Mouse (Mus musculus) gastrocnemius, postnatal 36 days (tissue): ENCODE results near the gene Ino80d. TPM values are rescaled to one million over a fixed set of nuclear protein-coding genes. Genes with fewer than 3 reads are reported as not detected.

Experiments used
- DNase-seq, 2 experiments: peaks; one replicate each; pipeline ENCODE4 v3.0.0; 2022
- intact Hi-C: fragments of 180-260 bp; cut with DNase I; formaldehyde crosslinking; loops from one replicate; pipeline ENCODE4 v1.15.1; 2025
- microRNA-seq, 2 experiments: library from miRNA; unstranded; fragments of <30 nt; microRNA quantifications; one replicate each; pipeline ENCODE4 v1.2.0; 2021
- total RNA-seq, 2 experiments: library from RNA; stranded (reverse); gene quantifications; 2 replicates each; pipeline ENCODE4 v1.2.3; 2021

Ino80d gene
- total RNA-seq, 2 experiments from 2014 or later = 12.2 to 13.3 TPM

GRCm38 (mm10) chr1:62933288-62934099 lies 181.0 kb downstream of the Ino80d start:
- intact Hi-C loops = no loop called here
- DNase-seq = no peak

- intact Hi-C loops = loop anchor here (2.0 kb wide), 1 partner anchor 145 kb away; no protein-coding TSS in a partner anchor
- peak; percentile 42 to 54 for DNase-seq
Observed at GRCm38 (mm10) chr1:62929477-62929876, 185.0 kb downstream of the Ino80d start.

DNA sequence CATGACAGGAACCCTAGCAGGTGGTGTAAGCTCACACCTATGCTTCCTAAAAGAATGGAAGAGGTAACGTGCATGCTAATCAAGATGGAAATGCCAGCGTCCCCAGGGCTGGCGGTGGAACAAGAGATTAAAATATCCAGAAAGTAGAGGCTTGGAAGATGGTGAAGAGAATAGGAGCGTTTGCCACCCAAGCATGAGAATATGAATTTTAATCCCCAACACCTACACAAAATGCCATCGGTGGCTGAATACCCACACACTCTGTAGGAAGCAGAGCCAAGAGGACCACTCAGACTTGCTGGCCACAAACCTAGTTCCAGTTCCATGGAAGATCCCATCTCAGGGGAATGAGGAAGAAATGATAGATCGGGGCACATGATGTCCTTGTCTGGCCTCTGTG lies 195.2 kb downstream of the Ino80d start:
- DNase-seq = no peak
- intact Hi-C loops = no loop called here

- no peak for DNase-seq
- intact Hi-C loops = no loop called here
Observed at GRCm38 (mm10) chr1:62916609-62917008, 197.9 kb downstream of the Ino80d start.

DNA sequence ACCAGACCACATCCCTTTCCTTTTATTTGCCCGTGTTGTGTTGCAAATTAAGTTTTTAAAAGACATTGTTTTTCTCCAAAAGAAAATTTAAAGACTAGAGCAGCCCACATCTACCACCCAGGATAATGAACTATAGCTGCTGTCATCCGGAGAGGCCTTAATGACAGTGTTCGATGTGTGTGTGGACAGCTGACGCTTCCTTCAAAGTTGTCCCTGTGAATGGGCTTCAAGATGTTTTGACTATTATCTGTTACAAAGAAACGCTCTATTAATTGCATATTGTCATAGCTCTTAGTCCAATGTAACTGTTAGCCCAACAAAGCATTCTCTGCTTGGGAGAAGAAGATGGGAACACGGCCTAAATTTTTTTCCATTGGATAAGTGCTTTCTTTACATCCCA lies 200.0 kb downstream of the Ino80d start:
- no peak for DNase-seq
- intact Hi-C loops = no loop called here

GRCm38 (mm10) chr1:62911426-62911825 lies 203.0 kb downstream of the Ino80d start:
- no peak for DNase-seq
- intact Hi-C loops = no loop called here

- no peak for DNase-seq
- intact Hi-C loops = no loop called here
Observed at GRCm38 (mm10) chr1:62909126-62909525, 205.3 kb downstream of the Ino80d start.

- DNase-seq = no peak
- intact Hi-C loops = no loop called here
Observed at GRCm38 (mm10) chr1:62908508-62908907, 206.0 kb downstream of the Ino80d start.

Small RNA genes within 50 kb of the gene (microRNA-seq; reads per million reads assigned to microRNA genes)
- 0 reads per million in 2 experiments for gene Gm24557
- 0 reads per million in 2 experiments for gene Gm44468

Other genes with a start within 250 kb of the Ino80d start
- gene Eef1b2, start 62.2 kb upstream of the Ino80d start, total RNA-seq = 100 to 1,000 TPM; 261 to 331 TPM
- gene Ndufs1, start 62.2 kb upstream of the Ino80d start, total RNA-seq = 100 to 1,000 TPM; 387 to 392 TPM
- under 1 TPM; 0.17 to 0.48 TPM for gene Gpr1, start 99.9 kb upstream of the Ino80d start, total RNA-seq
- gene Zdbf2, start 158.6 kb upstream of the Ino80d start, total RNA-seq = 1 to 10 TPM; 2.1 to 2.2 TPM